ENCODE assay signal across 8 mouse cellular contexts in genomic region chr2:116900273-116900843, GRCm38 (mm10). TPM values are rescaled to one million over a fixed set of nuclear protein-coding genes. Genes with fewer than 3 reads are reported as not detected.
DNase-seq lines count a peak whose midpoint lies in the region; ATAC-seq and TF ChIP-seq lines count a peak whose summit lies in the region.

No protein-coding gene starts in this region.

- TF ChIP-seq EP300 in ES-Bruce4 (IDR thresholded peaks at IDR 0.05; ENCODE audit: insufficient read depth, low read depth, low read length), result no peak

- peak overlapping the region; percentile 82 for H3K4me2 ChIP-seq in heart, embryonic 16.5 days (ENCODE audit: low read depth, low read length)
- H3K4me2 ChIP-seq in liver, embryonic 12.5 days, result peak overlapping the region; percentile 55
- H3K4me2 ChIP-seq in stomach, embryonic 16.5 days (ENCODE audit: low read depth, low read length), result peak overlapping the region; percentile 63

- WGBS in heart, embryonic 16.5 days, result 37% methylated on average over 10 of the region's 10 CpGs
- 38% methylated on average over 10 of the region's 10 CpGs for WGBS in forebrain, embryonic 10.5 days
- 34% methylated on average over 10 of the region's 10 CpGs for WGBS in liver, embryonic 12.5 days (ENCODE audit: insufficient replicate concordance)
- 28% methylated on average over 10 of the region's 10 CpGs for WGBS in stomach, embryonic 16.5 days

- peak overlapping the region; percentile 66 for H3K9ac ChIP-seq in heart, embryonic 16.5 days (ENCODE audit: low read length)
- H3K9ac ChIP-seq in ES-Bruce4 (ENCODE audit: low read depth, poor library complexity, severe bottlenecking), result peak overlapping the region; percentile 52
- H3K9ac ChIP-seq in liver, embryonic 12.5 days, result no peak overlapping the region
- H3K9ac ChIP-seq in stomach, embryonic 16.5 days (ENCODE audit: low read length), result peak overlapping the region; percentile 64

- 0 out of 2 replicates have a peak, but pooled peaks cover 2% of the 10 kb centered on the region for H3K27me3 ChIP-seq in heart, embryonic 16.5 days (ENCODE audit: control insufficient read depth, insufficient read depth, low read length)
- no peaks in the 10 kb centered on the region for H3K27me3 ChIP-seq in ES-Bruce4 (ENCODE audit: control insufficient read depth, insufficient read depth, low read length, poor library complexity, severe bottlenecking)
- peaks cover 34% of the 10 kb centered on the region for H3K27me3 ChIP-seq in forebrain, embryonic 10.5 days (ENCODE audit: poor library complexity, severe bottlenecking)
- no peaks in the 10 kb centered on the region for H3K27me3 ChIP-seq in liver, embryonic 12.5 days (replicated peaks)
- no peaks in the 10 kb centered on the region for H3K27me3 ChIP-seq in stomach, embryonic 16.5 days (ENCODE audit: control insufficient read depth, insufficient read depth, low read length)

- peak overlapping the region; percentile 52 for H3K4me3 ChIP-seq in heart, embryonic 16.5 days (ENCODE audit: low read length)
- peak overlapping the region; percentile 67 for H3K4me3 ChIP-seq in ES-Bruce4 (ENCODE audit: low read depth, low read length)
- peak overlapping the region; percentile 43 for H3K4me3 ChIP-seq in forebrain, embryonic 10.5 days
- peak overlapping the region; percentile 21 for H3K4me3 ChIP-seq in liver, embryonic 12.5 days
- H3K4me3 ChIP-seq in stomach, embryonic 16.5 days (replicated peaks; ENCODE audit: low read length), result peak overlapping the region; percentile 37

- no peak for TF ChIP-seq POLR2A in ES-Bruce4 (IDR thresholded peaks at IDR 0.05; ENCODE audit: insufficient read depth, low read length)

- ATAC-seq in heart, embryonic 16.5 days (replicated peaks; ENCODE audit: extremely low read depth, insufficient read depth, low FRiP score), result 0 out of 2 replicates have a peak, but pooled peaks have one; percentile 16
- no peak for ATAC-seq in liver, embryonic 12.5 days
- no peak for ATAC-seq in stomach, embryonic 16.5 days (ENCODE audit: insufficient read depth, low FRiP score)

- no peak for DNase-seq in heart, postnatal 36 days
- no peak for DNase-seq in forebrain, embryonic 10.5 days (ENCODE audit: extremely low spot score, low spot score)
- DNase-seq in layer of hippocampus, postnatal 14 days (ENCODE audit: low spot score in 2 of 2), result no peak
- no peak for DNase-seq in adrenal gland, postnatal 4 days (ENCODE audit: low spot score in 2 of 2)

- intact Hi-C loops in heart, postnatal 36 days (cut with DNase I), result loop anchor here (1.0 to 5.0 kb wide), 4 partner anchors 71 to 280 kb away; partner anchors contain the start of gene Spred1

- no peak for TF ChIP-seq CTCF in ES-Bruce4 (IDR thresholded peaks at IDR 0.05; ENCODE audit: low read depth, low read length)

- H3K4me1 ChIP-seq in heart, embryonic 16.5 days (ENCODE audit: control insufficient read depth, insufficient read depth, low read length), result peaks cover 3% of the 10 kb centered on the region; the same call in 1 of the 2 replicates
- no peaks in the 10 kb centered on the region for H3K4me1 ChIP-seq in ES-Bruce4 (ENCODE audit: control insufficient read depth, insufficient read depth, low read length)
- H3K4me1 ChIP-seq in forebrain, embryonic 10.5 days, result peaks cover 10% of the 10 kb centered on the region
- no peaks in the 10 kb centered on the region for H3K4me1 ChIP-seq in liver, embryonic 12.5 days
- no peaks in the 10 kb centered on the region for H3K4me1 ChIP-seq in stomach, embryonic 16.5 days (ENCODE audit: control insufficient read depth, insufficient read depth, low read length)

- H3K9me3 ChIP-seq in heart, embryonic 16.5 days (replicated peaks; ENCODE audit: control insufficient read depth, low read length), result no peaks in the 10 kb centered on the region
- no peaks in the 10 kb centered on the region for H3K9me3 ChIP-seq in ES-Bruce4 (replicated peaks; ENCODE audit: control insufficient read depth, insufficient read depth, low read length, poor library complexity, severe bottlenecking)
- H3K9me3 ChIP-seq in forebrain, embryonic 10.5 days, result no peaks in the 10 kb centered on the region
- no peaks in the 10 kb centered on the region for H3K9me3 ChIP-seq in liver, embryonic 12.5 days (replicated peaks)
- no peaks in the 10 kb centered on the region for H3K9me3 ChIP-seq in stomach, embryonic 16.5 days (replicated peaks; ENCODE audit: control insufficient read depth, low read length)

- H3K27ac ChIP-seq in heart, embryonic 16.5 days (ENCODE audit: low read length), result peak overlapping the region; percentile 53; the same call in 1 of the 2 replicates
- H3K27ac ChIP-seq in ES-Bruce4 (ENCODE audit: insufficient read depth, low read length), result peak overlapping the region; percentile 22; the same call in 1 of the 2 replicates
- H3K27ac ChIP-seq in forebrain, embryonic 10.5 days, result peak overlapping the region; percentile 84
- no peak overlapping the region for H3K27ac ChIP-seq in liver, embryonic 12.5 days
- no peak overlapping the region for H3K27ac ChIP-seq in stomach, embryonic 16.5 days (ENCODE audit: low read length)

- H3K36me3 ChIP-seq in heart, embryonic 16.5 days (ENCODE audit: control insufficient read depth, insufficient read depth), result no peaks in the 10 kb centered on the region
- H3K36me3 ChIP-seq in ES-Bruce4 (ENCODE audit: control insufficient read depth, insufficient read depth, low read length, poor library complexity, severe bottlenecking), result no peaks in the 10 kb centered on the region
- H3K36me3 ChIP-seq in forebrain, embryonic 10.5 days (replicated peaks), result no peaks in the 10 kb centered on the region
- no peaks in the 10 kb centered on the region for H3K36me3 ChIP-seq in liver, embryonic 12.5 days
- H3K36me3 ChIP-seq in stomach, embryonic 16.5 days (ENCODE audit: control insufficient read depth, insufficient read depth, low read length), result no peaks in the 10 kb centered on the region

RNA-seq across cellular contexts. Expression of gene Tmco5, which starts 21.9 kb away (rescaled TPM):
- not detected in 2 replicates for polyA plus RNA-seq in heart, embryonic 16.5 days (2015; fragmentation: Nextera tagmentation; extraction: Ambion mirVana)
- total RNA-seq in heart, postnatal 36 days (2021), result not detected
- polyA plus RNA-seq in ES-Bruce4 (2011; ENCODE audit: insufficient read depth, insufficient read length, low read depth, missing spikeins), result not detected in 2 replicates
- not detected in 2 replicates for polyA plus RNA-seq in forebrain, embryonic 10.5 days (2016; fragmentation: Nextera tagmentation; extraction: Ambion mirVana)
- not detected in 2 replicates for polyA plus RNA-seq in liver, embryonic 12.5 days (2016; fragmentation: Nextera tagmentation; extraction: Ambion mirVana)
- not detected in 2 replicates for polyA plus RNA-seq in stomach, embryonic 16.5 days (2015; fragmentation: Nextera tagmentation; extraction: Ambion mirVana)
- total RNA-seq in layer of hippocampus, postnatal 14 days (2021), result 1 to 10 TPM in 1 of 2 experiments, under 1 TPM in 1; 0.99 to 1.7 TPM
- total RNA-seq in adrenal gland, postnatal 4 days (2021), result not detected

Comparison
In these comparisons a context has a peak if more than half of its experiments do, and no peak if none do; other contexts are left out.
1. H3K27ac ChIP-seq: peak in heart, embryonic 16.5 days (single experiment), ES-Bruce4 (single experiment) and forebrain, embryonic 10.5 days (single experiment); none in liver, embryonic 12.5 days (single experiment) and stomach, embryonic 16.5 days (single experiment).
2. Peak in every context shown above with its lines, with median percentiles within 50 percentile points of each other: H3K4me2 ChIP-seq and H3K4me3 ChIP-seq.